Mouse (Mus musculus): ENCODE results near the gene Fam198b. TPM values are rescaled to one million over a fixed set of nuclear protein-coding genes. Genes with fewer than 3 reads are reported as not detected.
"Not testable (repeated sequence)": the region's sequence is repeated elsewhere in the genome, so short reads cannot be mapped to it uniquely, and the experiment has no call there.

Fam198b gene
- total RNA-seq, 1 experiment from 2014 or later = 0.55 TPM

GRCm38 (mm10) chr3:79911166-79911565 is 26.8 kb downstream of the Fam198b start:
- ATAC-seq (replicated peaks; ENCODE audit: low read depth, poor library complexity, severe bottlenecking) = peak; percentile 51

- no peak for ATAC-seq (replicated peaks; ENCODE audit: low read depth, poor library complexity, severe bottlenecking)
Observed at GRCm38 (mm10) chr3:79914012-79914411, 29.7 kb downstream of the Fam198b start.

GRCm38 (mm10) chr3:79916185-79916584 is 31.9 kb downstream of the Fam198b start:
- ATAC-seq (replicated peaks; ENCODE audit: low read depth, poor library complexity, severe bottlenecking) = no peak

- ATAC-seq (replicated peaks; ENCODE audit: low read depth, poor library complexity, severe bottlenecking) = no peak
Observed at GRCm38 (mm10) chr3:79918761-79919160, 34.4 kb downstream of the Fam198b start.

- ATAC-seq (replicated peaks; ENCODE audit: low read depth, poor library complexity, severe bottlenecking) = peak; percentile 87
Observed at GRCm38 (mm10) chr3:79925950-79926697, 41.8 kb downstream of the Fam198b start.

GRCm38 (mm10) chr3:79927050-79927449 is 42.7 kb downstream of the Fam198b start:
- ATAC-seq (replicated peaks; ENCODE audit: low read depth, poor library complexity, severe bottlenecking) = no peak

GRCm38 (mm10) chr3:79928409-79928808 is 44.1 kb downstream of the Fam198b start:
- ATAC-seq (replicated peaks; ENCODE audit: low read depth, poor library complexity, severe bottlenecking) = no peak

- ATAC-seq (replicated peaks; ENCODE audit: low read depth, poor library complexity, severe bottlenecking) = no peak
Observed at GRCm38 (mm10) chr3:79930141-79930744, 45.9 kb downstream of the Fam198b start.

- peak; percentile 95 for ATAC-seq (replicated peaks; ENCODE audit: low read depth, poor library complexity, severe bottlenecking)
Observed at GRCm38 (mm10) chr3:79936213-79936612, 51.9 kb downstream of the Fam198b start.

- ATAC-seq (replicated peaks; ENCODE audit: low read depth, poor library complexity, severe bottlenecking) = peak; percentile 75
Observed at GRCm38 (mm10) chr3:79936730-79937447, 52.6 kb downstream of the Fam198b start.

- ATAC-seq (replicated peaks; ENCODE audit: low read depth, poor library complexity, severe bottlenecking) = no peak
Observed at GRCm38 (mm10) chr3:79947736-79948135, 63.4 kb downstream of the Fam198b start.

- no peak for ATAC-seq (replicated peaks; ENCODE audit: low read depth, poor library complexity, severe bottlenecking)
Observed at GRCm38 (mm10) chr3:79948151-79948550, 63.8 kb downstream of the Fam198b start.

- ATAC-seq (replicated peaks; ENCODE audit: low read depth, poor library complexity, severe bottlenecking) = no peak
Observed at GRCm38 (mm10) chr3:79953164-79953759, 68.9 kb downstream of the Fam198b start.

GRCm38 (mm10) chr3:79955262-79955661 is 70.9 kb downstream of the Fam198b start:
- ATAC-seq (replicated peaks; ENCODE audit: low read depth, poor library complexity, severe bottlenecking) = no peak

GRCm38 (mm10) chr3:79956792-79957191 is 72.5 kb downstream of the Fam198b start:
- ATAC-seq (replicated peaks; ENCODE audit: low read depth, poor library complexity, severe bottlenecking) = no peak

- no peak for ATAC-seq (replicated peaks; ENCODE audit: low read depth, poor library complexity, severe bottlenecking)
Observed at GRCm38 (mm10) chr3:79957752-79958151, 73.4 kb downstream of the Fam198b start.

- peak; percentile 94 for ATAC-seq (replicated peaks; ENCODE audit: low read depth, poor library complexity, severe bottlenecking)
Observed at GRCm38 (mm10) chr3:79966709-79967108, 82.4 kb downstream of the Fam198b start.

- ATAC-seq (replicated peaks; ENCODE audit: low read depth, poor library complexity, severe bottlenecking) = no peak
Observed at GRCm38 (mm10) chr3:79967346-79967745, 83.0 kb downstream of the Fam198b start.

- no peak for ATAC-seq (replicated peaks; ENCODE audit: low read depth, poor library complexity, severe bottlenecking)
Observed at GRCm38 (mm10) chr3:79968426-79968825, 84.1 kb downstream of the Fam198b start.

- ATAC-seq (replicated peaks; ENCODE audit: low read depth, poor library complexity, severe bottlenecking) = not testable (repeated sequence)
Observed at GRCm38 (mm10) chr3:79969536-79969935, 85.2 kb downstream of the Fam198b start.

GRCm38 (mm10) chr3:79970070-79970469 is 85.7 kb downstream of the Fam198b start:
- ATAC-seq (replicated peaks; ENCODE audit: low read depth, poor library complexity, severe bottlenecking) = no peak

Data from common myeloid progenitor, adult 5-6 weeks (primary cell).